Mouse (Mus musculus): ENCODE measurements around the gene Tgm6. TPM values are rescaled to one million over a fixed set of nuclear protein-coding genes. Genes with fewer than 3 reads are reported as not detected.

The Tgm6 gene
- polyA plus RNA-seq, 1 experiment from 2014 or later = not detected

- Histone ChIP-seq H3K27ac (ENCODE audit: low read depth, low read length) (no peak overlapping the region), H3K4me1 (ENCODE audit: control insufficient read depth, insufficient read depth, low read length) (no peaks in the 10 kb centered on the region), H3K4me3 (ENCODE audit: low read depth, low read length) (no peak overlapping the region), H3K36me3 (ENCODE audit: control insufficient read depth, insufficient read depth, low read length) (0 out of 2 replicates have a peak, but pooled peaks cover 2% of the 10 kb centered on the region), H3K9ac (ENCODE audit: low read length) (no peak overlapping the region), H3K4me2 (ENCODE audit: low read depth) (no peak overlapping the region), H3K27me3 (ENCODE audit: control insufficient read depth, insufficient read depth, low read length) (no peaks in the 10 kb centered on the region), H3K9me3 (ENCODE audit: control insufficient read depth, low read length) (no peaks in the 10 kb centered on the region)
- ATAC-seq (ENCODE audit: insufficient read depth, low FRiP score, low TSS enrichment) (0 out of 2 replicates have a peak, but pooled peaks have one; percentile 23), DNase-seq (ENCODE audit: low spot score) (peak; percentile 33)
- WGBS = 67% methylated on average over 9 of the region's 9 CpGs
Observed at GRCm38 (mm10) chr2:130166311-130167214, 54.3 kb downstream of the Tgm6 start.

GRCm38 (mm10) chr2:130167861-130168260 lies 55.6 kb downstream of the Tgm6 start:
- Histone ChIP-seq H3K27me3 (ENCODE audit: control insufficient read depth, insufficient read depth, low read length) (no peaks in the 10 kb centered on the region), H3K4me1 (ENCODE audit: control insufficient read depth, insufficient read depth, low read length) (no peaks in the 10 kb centered on the region), H3K4me3 (ENCODE audit: low read depth, low read length) (no peak overlapping the region), H3K36me3 (ENCODE audit: control insufficient read depth, insufficient read depth, low read length) (peaks cover 5% of the 10 kb centered on the region), H3K9ac (ENCODE audit: low read length) (no peak overlapping the region), H3K27ac (ENCODE audit: low read depth, low read length) (no peak overlapping the region), H3K4me2 (ENCODE audit: low read depth) (no peak overlapping the region), H3K9me3 (ENCODE audit: control insufficient read depth, low read length) (no peaks in the 10 kb centered on the region)
- ATAC-seq (ENCODE audit: insufficient read depth, low FRiP score, low TSS enrichment) = no peak
- DNase-seq (ENCODE audit: low spot score) = peak; percentile 43
- WGBS = 66% methylated on average over 3 of the region's 3 CpGs

GRCm38 (mm10) chr2:130171674-130172073 lies 59.5 kb downstream of the Tgm6 start:
- ATAC-seq (ENCODE audit: insufficient read depth, low FRiP score, low TSS enrichment) (no peak), DNase-seq (ENCODE audit: low spot score) (no peak)
- peaks cover 21% of the 10 kb centered on the region for H3K36me3 ChIP-seq (ENCODE audit: control insufficient read depth, insufficient read depth, low read length)
- H3K4me1 ChIP-seq (ENCODE audit: control insufficient read depth, insufficient read depth, low read length) = no peaks in the 10 kb centered on the region
- H3K9me3 ChIP-seq (ENCODE audit: control insufficient read depth, low read length) = no peaks in the 10 kb centered on the region
- H3K9ac ChIP-seq (ENCODE audit: low read length) = no peak overlapping the region
- H3K4me2 ChIP-seq (ENCODE audit: low read depth) = no peak overlapping the region
- no peaks in the 10 kb centered on the region for H3K27me3 ChIP-seq (ENCODE audit: control insufficient read depth, insufficient read depth, low read length)
- H3K4me3 ChIP-seq (ENCODE audit: low read depth, low read length) = no peak overlapping the region
- no peak overlapping the region for H3K27ac ChIP-seq (ENCODE audit: low read depth, low read length)
- 81% methylated on average over 2 of the region's 2 CpGs for WGBS

GRCm38 (mm10) chr2:130176820-130177219 lies 64.6 kb downstream of the Tgm6 start:
- peaks cover 9% of the 10 kb centered on the region for H3K4me1 ChIP-seq (ENCODE audit: control insufficient read depth, insufficient read depth, low read length)
- H3K4me3 ChIP-seq (ENCODE audit: low read depth, low read length) = 0 out of 2 replicates have a peak overlapping the region, but pooled peaks have one; percentile 10
- ATAC-seq (ENCODE audit: insufficient read depth, low FRiP score, low TSS enrichment) (no peak), DNase-seq (ENCODE audit: low spot score) (no peak)
- peaks cover 19% of the 10 kb centered on the region for H3K36me3 ChIP-seq (ENCODE audit: control insufficient read depth, insufficient read depth, low read length)
- no peak overlapping the region for H3K27ac ChIP-seq (ENCODE audit: low read depth, low read length)
- H3K9ac ChIP-seq (ENCODE audit: low read length) = peak overlapping the region; percentile 99
- H3K4me2 ChIP-seq (ENCODE audit: low read depth) = peak overlapping the region; percentile 50; the same call in 1 of the 2 replicates
- 79% methylated on average over 8 of the region's 8 CpGs for WGBS
- H3K27me3 ChIP-seq (ENCODE audit: control insufficient read depth, insufficient read depth, low read length) = no peaks in the 10 kb centered on the region
- H3K9me3 ChIP-seq (ENCODE audit: control insufficient read depth, low read length) = no peaks in the 10 kb centered on the region

GRCm38 (mm10) chr2:130178381-130178705 lies 66.1 kb downstream of the Tgm6 start:
- H3K4me2 ChIP-seq (ENCODE audit: low read depth) = peak overlapping the region; percentile 50
- H3K36me3 ChIP-seq (ENCODE audit: control insufficient read depth, insufficient read depth, low read length) = peaks cover 11% of the 10 kb centered on the region
- H3K4me1 ChIP-seq (ENCODE audit: control insufficient read depth, insufficient read depth, low read length) = peaks cover 9% of the 10 kb centered on the region
- peak overlapping the region; percentile 99 for H3K9ac ChIP-seq (ENCODE audit: low read length)
- H3K27ac ChIP-seq (ENCODE audit: low read depth, low read length) = peak overlapping the region; percentile 93; the same call in 1 of the 2 replicates
- under 1% methylated on average over 11 of the region's 11 CpGs for WGBS
- no peak for DNase-seq (ENCODE audit: low spot score)
- H3K4me3 ChIP-seq (ENCODE audit: low read depth, low read length) = peak overlapping the region; percentile 99
- H3K27me3 ChIP-seq (ENCODE audit: control insufficient read depth, insufficient read depth, low read length) = no peaks in the 10 kb centered on the region
- ATAC-seq (ENCODE audit: insufficient read depth, low FRiP score, low TSS enrichment) = no peak
- no peaks in the 10 kb centered on the region for H3K9me3 ChIP-seq (ENCODE audit: control insufficient read depth, low read length)

GRCm38 (mm10) chr2:130178706-130179506 lies 66.7 kb downstream of the Tgm6 start, which contains the start of gene Snrpb:
Gene Snrpb, minus strand, starts transcription at chr2:130179403.
- WGBS = 0% methylated on average over 81 of the region's 81 CpGs
- Histone ChIP-seq H3K27ac (ENCODE audit: low read depth, low read length) (peak within 1 kb of the TSS; percentile 93), H3K9ac (ENCODE audit: low read length) (peak within 1 kb of the TSS; percentile 99), H3K36me3 (ENCODE audit: control insufficient read depth, insufficient read depth, low read length) (peaks cover 8% of the 10 kb centered on the region), H3K4me3 (ENCODE audit: low read depth, low read length) (peak within 1 kb of the TSS; percentile 99), H3K4me1 (ENCODE audit: control insufficient read depth, insufficient read depth, low read length) (peaks cover 9% of the 10 kb centered on the region), H3K27me3 (ENCODE audit: control insufficient read depth, insufficient read depth, low read length) (no peaks in the 10 kb centered on the region), H3K4me2 (ENCODE audit: low read depth) (peak within 1 kb of the TSS; percentile 88), H3K9me3 (ENCODE audit: control insufficient read depth, low read length) (no peaks in the 10 kb centered on the region)
- peak; percentile 89 for DNase-seq (ENCODE audit: low spot score)
- ATAC-seq (ENCODE audit: insufficient read depth, low FRiP score, low TSS enrichment) = peak; percentile 88

GRCm38 (mm10) chr2:130179507-130180019 lies 67.3 kb downstream of the Tgm6 start:
- no peaks in the 10 kb centered on the region for H3K27me3 ChIP-seq (ENCODE audit: control insufficient read depth, insufficient read depth, low read length)
- peaks cover 9% of the 10 kb centered on the region for H3K4me1 ChIP-seq (ENCODE audit: control insufficient read depth, insufficient read depth, low read length)
- ATAC-seq (ENCODE audit: insufficient read depth, low FRiP score, low TSS enrichment) (peak; percentile 83), DNase-seq (ENCODE audit: low spot score) (no peak)
- H3K9me3 ChIP-seq (ENCODE audit: control insufficient read depth, low read length) = no peaks in the 10 kb centered on the region
- peak overlapping the region; percentile 88 for H3K4me2 ChIP-seq (ENCODE audit: low read depth)
- no peak overlapping the region for H3K27ac ChIP-seq (ENCODE audit: low read depth, low read length)
- peaks cover 8% of the 10 kb centered on the region for H3K36me3 ChIP-seq (ENCODE audit: control insufficient read depth, insufficient read depth, low read length)
- WGBS = 2% methylated on average over 15 of the region's 15 CpGs
- H3K9ac ChIP-seq (ENCODE audit: low read length) = peak overlapping the region; percentile 99
- H3K4me3 ChIP-seq (ENCODE audit: low read depth, low read length) = peak overlapping the region; percentile 99

- Histone ChIP-seq H3K36me3 (ENCODE audit: control insufficient read depth, insufficient read depth, low read length) (no peaks in the 10 kb centered on the region), H3K4me3 (ENCODE audit: low read depth, low read length) (no peak overlapping the region), H3K9me3 (ENCODE audit: control insufficient read depth, low read length) (no peaks in the 10 kb centered on the region), H3K4me2 (ENCODE audit: low read depth) (no peak overlapping the region), H3K9ac (ENCODE audit: low read length) (no peak overlapping the region), H3K27me3 (ENCODE audit: control insufficient read depth, insufficient read depth, low read length) (no peaks in the 10 kb centered on the region), H3K27ac (ENCODE audit: low read depth, low read length) (no peak overlapping the region), H3K4me1 (ENCODE audit: control insufficient read depth, insufficient read depth, low read length) (no peaks in the 10 kb centered on the region)
- no peak for DNase-seq (ENCODE audit: low spot score)
- 89% methylated on average over 12 of the region's 12 CpGs for WGBS
- no peak for ATAC-seq (ENCODE audit: insufficient read depth, low FRiP score, low TSS enrichment)
Observed at GRCm38 (mm10) chr2:130188391-130188790, 76.2 kb downstream of the Tgm6 start.
